Mouse (Mus musculus) embryo, embryonic 11.5 days (tissue): Measurements from ENCODE around the gene Fam219b.

Source experiments
- DNase-seq: peaks from one replicate; pipeline ENCODE4 v3.0.0-alpha.2; 2012; ENCODE audit warnings: low read depth, low spot score

Gene Fam219b

GRCm38 (mm10) chr9:57562896-57563372 lies 25.6 kb downstream of the Fam219b start:
- DNase-seq = no peak

- DNase-seq = no peak
Measured at GRCm38 (mm10) chr9:57564609-57565008, 27.3 kb downstream of the Fam219b start.

GRCm38 (mm10) chr9:57565741-57566221 lies 28.5 kb downstream of the Fam219b start:
- no peak for DNase-seq

- DNase-seq = no peak
Measured at GRCm38 (mm10) chr9:57566846-57567245, 29.5 kb downstream of the Fam219b start.

- DNase-seq = no peak
Measured at GRCm38 (mm10) chr9:57568500-57568899, 31.2 kb downstream of the Fam219b start.

GRCm38 (mm10) chr9:57574397-57574796 lies 37.1 kb downstream of the Fam219b start:
- no peak for DNase-seq

- no peak for DNase-seq
Measured at GRCm38 (mm10) chr9:57575577-57575976, 38.2 kb downstream of the Fam219b start.

- DNase-seq = no peak
Measured at GRCm38 (mm10) chr9:57577144-57577849, 40.0 kb downstream of the Fam219b start.

- no peak for DNase-seq
Measured at GRCm38 (mm10) chr9:57584991-57585390, 47.7 kb downstream of the Fam219b start.

GRCm38 (mm10) chr9:57589224-57590126 lies 52.1 kb downstream of the Fam219b start, which contains the start of gene Ulk3:
Gene Ulk3, plus strand, starts transcription at chr9:57589452.
- no peak for DNase-seq

- DNase-seq = no peak
Measured at GRCm38 (mm10) chr9:57590726-57591125, 53.4 kb downstream of the Fam219b start.
